Mouse (Mus musculus) thymus, postnatal 4 days (tissue): ENCODE results near the gene Drosha.
"Not testable (repeated sequence)": the region's sequence is repeated elsewhere in the genome, so short reads cannot be mapped to it uniquely, and the experiment has no call there.

ENCODE experiments used
- DNase-seq: peaks from one replicate; pipeline ENCODE4 v3.0.0; 2021

Gene Drosha

GRCm38 (mm10) chr15:12888312-12888711 lies 63.7 kb downstream of the Drosha start:
- no peak for DNase-seq

GRCm38 (mm10) chr15:12889909-12890308 lies 65.3 kb downstream of the Drosha start:
- no peak for DNase-seq

GRCm38 (mm10) chr15:12895426-12895825 lies 70.8 kb downstream of the Drosha start:
- no peak for DNase-seq

GRCm38 (mm10) chr15:12896022-12897009 lies 71.7 kb downstream of the Drosha start:
- DNase-seq: no peak

GRCm38 (mm10) chr15:12897831-12898230 lies 73.2 kb downstream of the Drosha start:
- no peak for DNase-seq

- no peak for DNase-seq
These were observed 76.0 kb downstream of the Drosha start for GRCm38 (mm10) chr15:12900428-12901196.

GRCm38 (mm10) chr15:12901197-12901570 lies 76.6 kb downstream of the Drosha start:
- DNase-seq: no peak

- no peak for DNase-seq
These were observed 79.8 kb downstream of the Drosha start for GRCm38 (mm10) chr15:12904442-12904841.

GRCm38 (mm10) chr15:12907962-12908719 lies 83.5 kb downstream of the Drosha start:
- no peak for DNase-seq

GRCm38 (mm10) chr15:12908720-12909028 lies 84.1 kb downstream of the Drosha start:
- no peak for DNase-seq

- DNase-seq: no peak
These were observed 84.6 kb downstream of the Drosha start for GRCm38 (mm10) chr15:12909171-12909570.

GRCm38 (mm10) chr15:12911082-12911481 lies 86.5 kb downstream of the Drosha start:
- DNase-seq: no peak

- DNase-seq: no peak
These were observed 91.8 kb downstream of the Drosha start for GRCm38 (mm10) chr15:12916314-12916815.

- DNase-seq: not testable (repeated sequence)
These were observed 94.8 kb downstream of the Drosha start for GRCm38 (mm10) chr15:12919326-12919966.

- no peak for DNase-seq
These were observed 95.6 kb downstream of the Drosha start for GRCm38 (mm10) chr15:12919967-12920870.

- DNase-seq: no peak
These were observed 97.3 kb downstream of the Drosha start for GRCm38 (mm10) chr15:12921901-12922300.

- DNase-seq: no peak
These were observed 99.2 kb downstream of the Drosha start for GRCm38 (mm10) chr15:12923826-12924225.

GRCm38 (mm10) chr15:12931481-12931880 lies 106.9 kb downstream of the Drosha start:
- DNase-seq: no peak

GRCm38 (mm10) chr15:12936217-12936732 lies 111.7 kb downstream of the Drosha start:
- no peak for DNase-seq

- DNase-seq: not testable (repeated sequence)
These were observed 112.7 kb downstream of the Drosha start for GRCm38 (mm10) chr15:12937326-12937725.

- no peak for DNase-seq
These were observed 116.5 kb downstream of the Drosha start for GRCm38 (mm10) chr15:12941106-12941505.
